Mouse (Mus musculus): Measurements from ENCODE around the gene Ift80.

- TF ChIP-seq CTCF (IDR thresholded peaks at IDR 0.05; ENCODE audit: low read depth, low read length) (no peak), POLR2A (IDR thresholded peaks at IDR 0.05; ENCODE audit: extremely low read depth, insufficient read depth, low read length) (no peak)
Observed at GRCm38 (mm10) chr3:68904902-68905778, 99.2 kb downstream of the Ift80 start.

Measured in liver, adult 2 months (tissue).